Mouse (Mus musculus) spleen, embryonic (tissue): ENCODE data around the gene Psmc1.

Source experiments
- CTCF ChIA-PET: fragments of 350-600 bp; sonication (Branson Sonifier 250); formaldehyde crosslinking; loops from one replicate; lab custom pipeline; 2022; lab: Charles Lee

Gene Psmc1

DNA sequence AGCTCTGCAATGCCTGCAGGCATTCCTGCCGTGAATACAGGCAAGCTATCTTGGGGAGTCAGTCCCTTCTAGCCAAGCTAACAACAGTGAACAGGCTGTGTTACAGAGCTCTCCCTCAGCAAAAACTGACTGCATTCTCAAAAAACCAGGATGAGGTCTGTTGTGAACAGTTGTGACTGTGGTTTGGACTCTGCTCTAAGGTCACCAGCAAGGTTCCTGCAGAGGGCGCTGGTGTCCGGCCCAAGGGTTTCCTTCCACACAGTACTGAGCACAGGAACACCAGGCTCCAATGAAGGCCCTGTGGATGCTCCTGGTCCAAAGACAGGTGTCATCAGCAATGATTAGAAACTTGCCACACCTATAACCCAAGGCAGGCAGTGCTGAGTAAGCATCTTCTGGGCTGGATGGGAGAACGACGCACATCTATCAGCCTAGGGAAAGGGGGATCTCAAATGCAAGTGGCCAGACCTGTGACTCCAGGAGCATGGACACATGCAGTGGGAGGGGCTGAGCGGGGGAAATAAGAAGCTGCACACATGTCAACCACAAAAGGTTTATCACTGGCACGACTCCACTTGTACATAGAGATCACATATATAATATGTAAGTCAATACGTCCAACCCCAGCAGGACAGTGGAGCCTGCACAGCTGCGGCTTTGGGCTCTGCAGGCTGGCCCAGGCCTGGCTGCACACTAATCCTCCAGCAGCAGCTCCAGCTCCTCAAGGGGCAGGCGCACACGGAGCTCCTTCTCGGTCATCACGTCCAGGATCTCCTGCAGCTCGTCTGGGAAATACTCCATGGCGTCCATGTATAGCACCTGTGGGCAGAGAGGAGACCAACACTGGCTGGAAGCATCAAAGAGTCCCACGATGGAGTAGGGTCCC lies 15.2 kb downstream of the Psmc1 start:
- CTCF ChIA-PET = interaction anchor here (0.5 kb wide), 1 partner anchor 1031 kb away, joined by 3 read pairs; no protein-coding TSS in a partner anchor

DNA sequence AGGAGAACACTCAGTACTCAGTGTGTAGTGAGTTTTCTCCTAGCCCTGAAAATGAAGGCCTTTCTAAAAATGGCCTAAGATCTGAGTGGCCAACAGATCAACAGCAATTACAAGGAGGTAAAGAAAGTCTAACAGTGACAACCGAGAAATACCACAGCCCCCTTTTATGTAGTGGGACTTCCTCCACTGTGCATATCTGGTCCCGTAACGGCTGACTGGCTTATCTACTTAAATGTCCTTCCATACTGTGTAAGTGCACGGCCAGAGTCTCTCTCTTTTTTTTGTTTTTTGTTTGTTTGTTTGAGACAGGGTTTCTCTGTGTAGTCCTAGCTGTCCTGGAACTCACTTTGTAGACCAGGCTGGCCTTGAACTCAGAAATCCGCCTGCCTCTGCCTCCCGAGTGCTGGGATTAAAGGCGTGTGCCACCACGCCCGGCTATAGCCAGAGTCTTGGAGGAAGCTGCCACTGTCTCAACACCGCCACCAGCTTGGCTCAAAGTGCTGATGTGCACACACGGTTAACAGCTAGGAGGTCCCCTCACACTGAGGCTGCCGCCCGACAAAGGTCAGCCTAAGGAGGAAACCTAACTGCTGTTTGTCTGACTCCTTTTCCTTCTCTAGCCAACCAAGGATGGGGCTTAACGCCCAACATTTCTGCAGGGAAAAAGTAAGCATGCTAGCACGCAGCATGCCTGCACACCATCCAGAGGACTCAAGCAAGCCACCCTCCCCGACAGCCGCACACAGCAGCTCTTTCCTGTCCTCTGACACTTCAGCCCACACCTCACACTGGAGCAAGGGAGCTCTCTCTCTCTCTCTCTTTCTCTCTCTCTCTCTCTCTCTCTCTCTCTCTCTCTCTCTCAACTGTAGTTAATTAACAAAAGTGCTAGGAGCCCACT lies 17.3 kb downstream of the Psmc1 start:
- CTCF ChIA-PET = interaction anchor here (0.6 kb wide), 1 partner anchor 15 kb away, joined by 3 read pairs; no protein-coding TSS in a partner anchor

DNA sequence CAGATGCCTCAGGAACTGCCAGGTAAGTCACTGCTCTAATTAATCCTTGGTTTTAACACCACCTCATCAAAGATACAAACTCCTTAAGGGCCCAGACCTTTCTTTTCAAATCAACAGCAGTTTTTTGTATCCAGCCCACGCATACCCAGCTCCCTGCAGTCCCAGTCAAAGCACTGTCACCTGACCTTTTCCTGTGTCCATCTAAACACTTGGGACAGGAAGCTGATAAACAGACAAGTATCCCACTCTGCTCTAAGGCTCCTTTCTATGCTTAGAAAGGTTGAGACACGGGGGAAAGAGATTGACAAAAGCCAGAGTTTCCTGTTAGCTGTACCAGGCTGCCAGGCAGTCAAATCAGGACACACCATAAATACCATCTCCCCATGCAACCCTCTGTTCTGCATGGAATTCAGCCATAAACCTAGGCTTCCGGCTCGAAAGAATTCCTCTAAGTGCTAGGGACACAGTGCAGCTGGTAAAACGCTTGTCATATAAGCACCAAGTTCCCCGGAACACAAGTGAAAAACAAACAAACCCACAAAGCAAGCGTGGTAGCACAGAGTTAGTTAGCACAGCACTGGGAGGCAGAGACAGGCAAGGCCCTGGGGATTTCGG lies 18.0 kb downstream of the Psmc1 start:
- CTCF ChIA-PET = no interaction called here

GRCm38 (mm10) chr12:100128522-100128921 lies 18.6 kb downstream of the Psmc1 start:
- CTCF ChIA-PET = no interaction called here

- CTCF ChIA-PET = no interaction called here
Measured at GRCm38 (mm10) chr12:100128961-100129360, 19.0 kb downstream of the Psmc1 start.

DNA sequence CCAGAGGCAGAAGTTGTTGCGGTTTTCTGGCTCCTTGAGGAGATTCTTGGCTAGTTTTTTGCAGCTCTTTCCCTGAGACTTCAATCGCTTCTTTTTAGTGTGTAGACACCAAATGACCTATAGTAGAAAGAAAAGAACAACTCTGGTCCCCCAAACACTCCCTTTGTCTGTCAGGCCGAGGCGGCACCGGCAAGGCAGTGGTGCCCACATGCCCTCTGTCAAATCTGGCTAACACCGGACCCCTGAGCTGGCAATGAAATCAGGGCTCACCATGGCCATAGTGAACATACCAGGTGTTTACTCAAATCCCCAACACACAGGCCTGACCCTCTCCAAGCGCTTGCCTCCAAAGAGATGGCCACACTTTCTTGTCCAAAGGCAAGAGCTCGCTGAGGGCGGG lies 21.2 kb downstream of the Psmc1 start:
- CTCF ChIA-PET = interaction anchor here (0.6 to 1.2 kb wide), 2 partner anchors 290 to 345 kb away, joined by 3 to 8 read pairs; no protein-coding TSS in a partner anchor

DNA sequence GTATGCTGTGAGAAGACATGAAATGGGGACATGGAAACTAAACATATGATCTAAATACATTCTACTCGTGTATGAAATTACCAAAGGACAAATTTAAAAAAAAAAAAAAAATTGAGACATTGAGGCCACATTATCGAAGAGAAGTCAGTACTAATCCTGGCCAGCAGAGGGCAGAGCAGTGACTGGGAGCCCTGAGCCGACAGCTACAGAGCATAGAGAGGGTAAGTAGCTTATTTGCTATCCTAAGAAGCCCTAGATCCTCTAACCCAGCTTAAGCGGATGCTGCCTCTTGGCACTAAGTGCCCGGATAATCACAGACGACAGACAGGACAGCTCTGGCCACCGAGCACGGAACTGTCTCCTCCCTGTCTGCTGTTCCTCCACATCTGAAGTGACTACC lies 21.7 kb downstream of the Psmc1 start:
- CTCF ChIA-PET = interaction anchor here (0.5 to 1.2 kb wide), 3 partner anchors 216 to 345 kb away, joined by 3 to 8 read pairs (median 4); no protein-coding TSS in a partner anchor

DNA sequence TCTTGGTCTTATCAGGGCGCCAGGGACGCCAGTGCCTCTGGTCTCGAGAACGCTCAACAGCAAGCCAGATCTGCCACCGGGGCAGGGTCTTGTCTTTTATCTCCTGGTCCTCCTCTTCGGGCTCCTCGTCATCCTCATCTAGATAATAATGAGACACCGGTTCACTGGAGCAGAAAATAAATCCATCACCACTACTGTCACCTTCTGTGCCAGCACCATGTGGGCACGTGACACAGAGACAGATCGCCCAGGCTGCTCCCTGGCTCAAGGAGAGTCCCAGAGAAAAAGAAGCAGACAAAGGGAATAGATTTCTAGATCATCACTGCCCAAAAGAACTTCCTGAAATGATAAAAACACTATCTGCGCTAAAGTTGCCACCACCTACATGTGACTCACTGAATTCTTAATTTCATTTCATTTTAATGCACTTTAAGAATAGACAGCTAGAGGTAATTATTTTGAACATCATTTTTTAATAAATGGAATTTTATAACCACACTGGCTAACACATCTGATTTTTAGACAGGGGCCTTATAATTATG lies 24.5 kb downstream of the Psmc1 start:
- CTCF ChIA-PET = no interaction called here

DNA sequence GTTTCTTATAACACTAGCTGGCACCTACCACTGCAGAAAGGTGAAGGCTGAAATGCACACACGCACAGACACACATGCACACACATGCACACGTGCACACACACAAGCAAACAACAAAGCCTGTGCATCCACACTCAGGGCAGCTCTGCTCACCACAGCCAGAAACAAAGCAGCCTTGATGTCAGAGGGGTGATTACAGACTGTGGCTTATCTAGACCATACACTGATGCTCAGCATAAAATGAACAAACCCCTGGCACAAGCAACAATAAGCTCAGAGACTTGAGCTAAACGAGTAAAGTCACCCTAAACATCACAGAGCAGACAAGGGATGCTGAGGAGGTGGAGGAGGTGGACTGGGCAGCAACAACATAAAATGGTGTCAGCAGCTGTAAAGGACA lies 25.2 kb downstream of the Psmc1 start:
- CTCF ChIA-PET = no interaction called here

GRCm38 (mm10) chr12:100142848-100143523 lies 33.0 kb downstream of the Psmc1 start:
- CTCF ChIA-PET = no interaction called here

GRCm38 (mm10) chr12:100143737-100144136 lies 33.8 kb downstream of the Psmc1 start:
- CTCF ChIA-PET = no interaction called here

- CTCF ChIA-PET = no interaction called here
Measured at GRCm38 (mm10) chr12:100144269-100144668, 34.3 kb downstream of the Psmc1 start.

DNA sequence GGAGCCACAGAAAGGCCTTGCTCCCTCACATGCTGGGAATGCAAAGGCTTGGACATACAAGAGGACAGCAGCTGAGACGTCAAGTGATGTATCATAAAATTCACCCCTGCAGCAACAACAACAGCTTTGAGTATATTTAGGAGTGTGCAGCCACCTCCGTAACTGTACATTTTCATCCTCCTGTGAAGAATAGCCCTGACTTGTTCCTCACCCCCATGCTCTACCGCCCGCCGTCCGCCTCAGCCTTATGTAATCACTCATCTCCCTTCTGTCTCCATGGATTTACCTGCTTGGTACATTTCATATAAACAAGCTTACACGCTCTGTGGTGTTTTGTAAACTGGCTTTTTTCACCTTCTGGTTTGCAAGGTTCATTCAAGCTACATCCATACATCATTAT lies 42.5 kb downstream of the Psmc1 start:
- CTCF ChIA-PET = no interaction called here

DNA sequence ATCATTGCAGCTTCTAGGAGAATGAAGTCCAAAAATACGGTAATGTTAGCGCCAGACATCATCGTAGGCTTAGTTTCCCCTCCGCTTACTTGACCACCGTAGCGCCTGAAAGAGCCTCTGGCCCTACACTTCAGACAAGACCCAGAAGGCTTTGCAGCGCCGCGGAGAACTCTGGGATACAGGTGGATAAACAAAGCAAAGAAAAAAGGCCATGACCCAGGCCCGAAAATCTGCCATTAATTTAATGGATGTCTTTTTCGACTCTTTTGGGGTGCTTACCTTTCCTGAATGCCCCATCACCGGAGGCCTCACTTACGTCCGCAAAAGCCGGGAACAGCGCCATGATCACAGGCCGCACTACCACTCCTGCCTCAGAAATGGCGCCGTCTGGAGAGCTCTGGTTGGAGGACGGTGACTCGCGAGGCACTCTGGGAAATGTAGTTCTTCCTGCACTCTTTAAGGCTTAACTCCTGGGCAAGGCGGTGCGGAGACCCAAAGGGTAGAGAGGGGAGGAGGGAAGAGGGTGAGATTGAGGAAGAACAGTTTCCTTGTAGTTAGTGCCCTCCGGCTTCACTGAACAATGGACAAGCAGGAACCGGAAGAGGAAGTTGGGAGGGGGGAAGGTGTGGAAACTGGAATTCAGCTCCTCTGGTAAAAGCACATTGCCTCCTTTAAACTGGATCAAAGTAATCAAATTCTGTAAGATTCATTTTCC lies 49.5 kb downstream of the Psmc1 start, which contains the start of gene Nrde2:
Gene Nrde2, minus strand, starts transcription at position 393 of the 715 bp plus-strand sequence.
- CTCF ChIA-PET = interaction anchor here (0.6 kb wide), 1 partner anchor 25 kb away, joined by 5 read pairs; no protein-coding TSS in a partner anchor

DNA sequence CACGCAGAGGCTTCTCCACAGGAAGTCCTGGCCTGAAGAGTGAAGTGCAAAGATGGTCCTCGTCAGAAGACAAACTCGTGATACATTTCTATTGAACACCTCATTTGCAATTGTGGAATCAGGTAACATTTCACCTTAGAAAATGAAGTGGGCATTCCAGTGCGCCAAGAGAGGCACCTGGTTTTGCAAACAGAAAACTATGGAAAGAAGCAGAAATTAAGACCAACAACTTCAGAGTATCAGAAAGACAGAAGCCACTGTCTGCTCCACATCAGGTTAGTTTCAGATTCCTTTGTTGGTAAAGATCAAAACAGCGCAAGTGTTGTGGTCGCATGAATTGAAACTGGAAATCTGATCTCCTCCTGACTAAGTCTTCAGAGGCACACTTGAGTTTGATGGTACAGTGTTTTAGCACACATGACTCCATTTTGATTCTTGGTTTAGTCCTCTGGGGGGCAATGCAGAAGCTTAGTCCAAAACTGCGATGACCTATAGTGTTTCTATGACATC lies 55.1 kb downstream of the Psmc1 start:
- CTCF ChIA-PET = no interaction called here

DNA sequence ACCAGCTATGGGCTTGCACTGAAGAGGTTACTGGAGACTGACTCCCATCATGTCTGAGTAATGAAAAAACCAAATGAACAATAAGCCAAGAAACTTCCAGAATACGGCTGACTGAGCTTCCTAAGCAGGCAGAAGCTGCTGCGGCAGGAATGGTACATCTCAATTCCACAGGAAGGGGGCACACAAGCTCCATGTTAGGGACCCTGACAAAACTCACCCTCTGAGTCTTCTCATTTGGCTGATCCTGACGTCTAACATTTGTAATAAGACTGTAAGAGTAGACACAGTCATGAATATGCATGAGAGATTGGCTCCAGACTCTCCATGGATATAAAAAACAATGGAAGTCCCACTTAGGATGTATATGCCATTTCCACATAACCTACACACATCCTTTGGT lies 56.2 kb downstream of the Psmc1 start:
- CTCF ChIA-PET = no interaction called here

DNA sequence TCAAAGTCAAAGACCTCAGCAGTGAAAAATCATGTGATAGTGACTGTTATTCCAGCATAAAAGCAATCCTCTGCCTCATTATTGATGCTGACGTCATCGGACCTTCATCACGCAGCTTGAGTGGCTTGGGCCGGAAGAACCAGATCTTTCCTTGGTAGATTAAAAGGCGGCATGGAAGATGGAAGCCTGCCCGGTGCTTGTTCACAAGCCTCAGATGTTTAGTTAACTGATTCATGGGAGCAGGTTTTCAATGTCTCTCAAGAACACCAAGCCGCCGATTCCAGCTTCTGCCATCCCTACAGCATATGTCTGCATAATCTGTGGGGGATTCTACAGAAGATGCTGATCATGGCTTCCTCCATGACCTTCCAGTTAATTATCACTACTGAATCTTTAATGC lies 57.0 kb downstream of the Psmc1 start:
- CTCF ChIA-PET = interaction anchor here (0.7 kb wide), 1 partner anchor 298 kb away, joined by 3 read pairs; no protein-coding TSS in a partner anchor

- CTCF ChIA-PET = interaction anchor here (0.7 to 1.0 kb wide), 2 partner anchors 19 to 298 kb away, joined by 3 read pairs; no protein-coding TSS in a partner anchor
Measured at GRCm38 (mm10) chr12:100167502-100167901, 57.5 kb downstream of the Psmc1 start.
